Mouse (Mus musculus): Measurements from ENCODE around the gene Phf11a.

- TF ChIP-seq ZNF384 (IDR thresholded peaks at IDR 0.05; ENCODE audit: low read depth, low read length): no peak
- no peak for TF ChIP-seq MAFK (IDR thresholded peaks at IDR 0.05; ENCODE audit: insufficient read depth, low read depth, low read length)
- TF ChIP-seq HCFC1 (IDR thresholded peaks at IDR 0.05; ENCODE audit: borderline replicate concordance, insufficient read depth, low read length): no peak
- no peak for TF ChIP-seq ZC3H11A (IDR thresholded peaks at IDR 0.05; ENCODE audit: borderline replicate concordance, low read depth, low read length)
- TF ChIP-seq CHD2 (IDR thresholded peaks at IDR 0.05; ENCODE audit: low read depth, low read length): no peak
Measured at GRCm38 (mm10) chr14:59233635-59234034, 63.7 kb downstream of the Phf11a start.
